Mouse (Mus musculus) gastrocnemius, postnatal 36 days (tissue): ENCODE results near the gene Ankrd63. TPM values are rescaled to one million over a fixed set of nuclear protein-coding genes. Genes with fewer than 3 reads are reported as not detected.

ENCODE experiments used
- DNase-seq, 2 experiments: peaks; one replicate each; pipeline ENCODE4 v3.0.0; 2022
- intact Hi-C: fragments of 180-260 bp; cut with DNase I; formaldehyde crosslinking; loops from one replicate; pipeline ENCODE4 v1.15.1; 2025
- long read RNA-seq, 2 experiments: library from polyadenylated mRNA; stranded (forward); transcript quantifications; one replicate each; pipeline ENCODE4 v2.0.0; 2021
- total RNA-seq, 2 experiments: library from RNA; stranded (reverse); gene quantifications; 2 replicates each; pipeline ENCODE4 v1.2.3; 2021

Gene Ankrd63
- total RNA-seq = not detected
- long read RNA-seq, experiment 1 = 0 reads
- long read RNA-seq, experiment 2 = 0 reads

DNA sequence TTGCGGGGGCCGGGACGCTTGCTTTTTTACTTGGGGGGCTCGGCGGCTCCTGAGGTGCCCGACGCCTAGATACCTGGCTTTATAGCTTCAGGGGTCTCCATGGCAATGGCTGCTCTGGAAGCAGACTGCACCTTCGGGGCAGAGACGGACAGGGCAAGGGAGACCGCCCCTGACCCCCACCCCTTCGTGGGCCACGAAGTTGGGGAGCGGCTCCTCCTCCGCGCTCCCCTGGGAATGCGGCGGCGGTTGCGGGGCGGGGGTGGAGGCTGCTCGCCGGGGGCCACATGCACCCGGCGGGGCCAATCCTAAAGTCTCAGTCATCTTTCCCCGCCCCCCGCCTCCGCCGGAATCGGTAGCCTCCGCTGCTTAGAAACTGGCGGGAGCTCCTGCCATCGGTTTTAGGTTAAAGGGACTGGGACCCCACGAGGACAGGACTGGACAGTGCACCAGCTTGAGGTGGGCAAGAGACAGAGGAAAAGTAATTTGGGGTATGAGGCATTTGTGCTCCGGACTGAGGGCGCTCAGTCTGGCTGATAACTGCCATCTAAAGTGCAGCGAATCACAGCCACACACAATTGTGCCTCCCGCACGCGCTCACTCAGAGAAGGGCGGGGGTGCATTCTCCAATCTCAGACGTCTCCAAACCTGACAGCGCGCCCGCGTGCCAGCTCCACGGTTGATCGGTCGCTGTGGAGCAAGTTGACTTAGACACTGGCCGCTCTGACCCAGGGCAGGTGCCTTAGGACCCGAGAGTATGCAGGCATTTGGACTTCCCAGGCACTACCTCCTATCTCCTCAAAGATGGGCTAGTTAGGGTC lies at the start of gene Ankrd63:
TSS of gene Ankrd63 (minus strand) at position 51 of the 818 bp plus-strand sequence.
- no peak for DNase-seq
- intact Hi-C loops = loop anchor here (5.0 kb wide), 1 partner anchor 73 kb away; the partner anchor contains the start of gene Disp2

DNA sequence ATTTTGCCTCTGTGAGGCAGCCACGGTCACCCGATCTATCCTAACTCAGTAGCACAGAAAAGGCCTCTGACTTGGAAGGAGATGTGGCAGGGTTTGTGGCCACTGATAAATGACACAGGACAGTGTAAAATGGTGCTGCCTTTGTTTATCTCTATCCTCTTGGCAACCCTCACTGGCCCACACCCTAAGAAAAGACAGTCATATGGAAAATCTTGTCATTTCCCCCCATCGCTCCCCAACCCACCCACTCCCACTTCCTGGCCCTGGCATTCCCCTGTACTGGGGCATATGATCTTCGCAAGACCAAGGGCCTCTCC lies 49.0 kb upstream of the Ankrd63 start:
- no peak for DNase-seq
- intact Hi-C loops = no loop called here

DNA sequence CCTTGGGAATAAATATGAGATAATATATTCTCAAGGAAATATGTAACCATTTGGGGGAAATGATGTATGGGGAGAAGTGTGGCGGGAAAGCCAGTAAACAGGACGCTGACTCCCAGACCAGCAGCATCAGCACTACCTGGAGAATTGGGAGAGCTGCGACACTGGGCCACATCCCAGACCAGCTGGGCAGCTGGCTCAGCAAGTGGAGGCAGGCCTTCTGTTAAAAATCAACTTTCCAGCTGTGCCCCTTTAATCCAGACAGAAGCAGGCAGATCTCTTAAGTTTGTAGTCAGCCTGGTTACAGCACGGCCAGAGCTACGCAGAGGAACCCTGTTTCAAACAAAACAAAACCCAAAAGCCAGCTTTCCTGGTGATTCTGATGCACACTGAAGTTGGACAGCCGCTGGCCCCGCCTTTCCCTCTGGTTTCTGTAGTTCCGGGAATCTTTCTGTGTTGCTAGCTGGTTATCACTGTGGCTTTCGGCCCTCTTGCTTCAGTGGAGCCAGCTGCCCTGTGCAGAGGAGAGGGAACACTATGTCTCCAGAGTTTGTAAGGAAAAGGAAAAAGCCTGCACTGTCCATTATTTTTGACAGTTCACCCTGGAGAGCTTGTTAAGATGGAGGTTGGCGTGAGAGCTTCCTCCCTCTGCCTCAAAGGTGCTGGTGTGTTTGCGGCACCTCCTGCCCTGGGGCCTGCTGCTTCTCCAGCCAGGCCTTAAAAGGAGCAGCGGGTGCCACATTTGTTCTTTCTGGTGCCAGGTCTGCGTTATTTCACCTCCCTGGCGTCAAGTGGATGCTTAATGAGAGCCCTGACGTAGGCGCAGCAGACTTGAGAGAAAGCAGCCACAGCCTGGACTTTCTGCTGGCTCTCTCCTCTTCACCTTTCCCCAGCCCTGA lies 48.4 kb upstream of the Ankrd63 start:
- intact Hi-C loops = no loop called here
- DNase-seq = peak in 1 of 2 experiments; percentile 13

GRCm38 (mm10) chr2:118750476-118750875 lies 46.7 kb upstream of the Ankrd63 start:
- no peak for DNase-seq
- intact Hi-C loops = no loop called here

- DNase-seq = no peak
- intact Hi-C loops = no loop called here
These were observed 45.6 kb upstream of the Ankrd63 start for GRCm38 (mm10) chr2:118749341-118749884.

- no peak for DNase-seq
These were observed 43.7 kb upstream of the Ankrd63 start for GRCm38 (mm10) chr2:118747301-118747960.

DNA sequence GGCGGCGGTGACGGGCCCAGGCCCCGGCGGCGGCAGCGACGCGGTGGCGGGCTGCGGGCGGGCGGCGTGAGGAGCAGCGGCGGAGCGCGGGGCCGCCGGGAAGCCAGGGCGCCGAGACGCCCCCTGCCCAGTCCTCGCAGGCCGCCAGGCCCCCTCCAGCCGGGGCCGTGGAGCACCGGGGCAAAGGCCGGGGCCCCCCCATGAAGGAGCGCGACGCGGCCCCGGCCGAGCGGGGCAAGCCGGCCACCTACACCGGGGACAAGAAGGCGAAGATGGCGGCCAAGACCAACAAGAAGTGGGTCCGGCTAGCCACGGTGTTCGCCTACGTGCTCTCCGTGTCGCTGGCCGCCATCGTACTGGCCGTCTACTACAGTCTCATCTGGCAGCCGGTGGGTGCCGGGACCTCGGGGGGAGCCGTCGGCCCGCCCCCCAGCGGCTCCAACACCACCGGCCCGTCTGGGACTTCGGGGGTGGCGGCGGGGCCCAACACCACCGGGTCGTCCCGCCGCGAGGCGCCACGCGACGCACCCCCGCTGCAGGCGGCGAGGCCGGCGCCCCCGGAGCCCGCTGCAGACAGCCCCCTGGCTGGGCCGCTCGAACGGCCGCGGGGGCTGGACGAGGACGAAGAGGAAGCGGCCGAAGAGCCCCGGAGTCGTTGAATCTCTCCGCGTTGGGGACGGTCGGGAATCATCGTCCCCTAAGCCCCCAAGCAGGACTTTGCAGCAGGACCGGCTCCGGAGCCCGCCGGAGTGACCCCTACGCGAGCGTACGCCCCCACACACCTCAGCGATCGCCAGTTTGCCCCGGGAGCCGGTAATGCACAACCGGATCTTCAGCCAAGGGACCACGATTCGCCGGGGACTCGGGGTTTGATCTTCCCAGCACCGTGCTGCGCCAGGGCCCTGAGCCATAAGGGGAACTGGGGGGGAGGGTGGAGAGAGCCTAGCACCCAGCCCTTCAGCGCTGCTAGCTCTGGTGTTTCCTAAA lies 42.4 kb upstream of the Ankrd63 start:
- peak in 1 of 2 experiments; percentile 36 for DNase-seq
- intact Hi-C loops = loop anchor here (2.0 kb wide), 2 partner anchors 15 to 137 kb away; no protein-coding TSS in a partner anchor

More at GRCm38 (mm10) chr2:118747301-118747960, 43.7 kb upstream of the Ankrd63 start:
- intact Hi-C loops = loop anchor here (2.0 kb wide), 1 partner anchor 13 kb away; no protein-coding TSS in a partner anchor

DNA sequence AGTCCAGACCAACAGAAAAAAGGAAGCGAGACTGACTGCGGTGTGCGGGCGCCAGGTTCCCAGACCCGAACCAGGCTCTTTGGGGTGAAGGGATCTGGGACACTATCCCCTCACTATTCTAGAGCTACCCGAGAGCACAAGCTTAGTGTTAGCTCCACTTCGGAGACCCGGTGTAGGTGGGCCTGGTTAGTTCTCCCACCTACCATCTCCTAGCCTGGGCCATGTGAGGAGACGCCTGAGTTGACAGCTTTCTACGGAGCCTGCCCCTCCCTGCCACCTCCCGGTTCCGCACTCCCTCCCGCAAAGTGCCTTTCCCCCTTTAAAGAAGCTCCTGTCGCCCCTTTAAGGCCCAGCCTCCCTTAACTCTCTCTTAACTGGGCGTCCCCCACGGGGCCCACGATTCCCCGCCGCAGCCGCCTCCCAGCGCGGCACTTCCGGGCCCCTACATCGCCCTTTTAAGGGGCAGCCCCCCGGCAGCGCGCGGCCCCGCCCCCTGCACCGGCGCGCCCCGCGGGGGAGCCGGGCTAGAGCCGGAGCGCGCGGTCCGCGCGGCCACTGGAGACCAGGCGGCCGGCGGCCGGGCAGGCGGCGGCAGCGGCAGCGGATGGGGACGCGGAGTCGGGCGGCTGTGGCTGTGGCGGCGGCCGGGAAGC lies 41.6 kb upstream of the Ankrd63 start, which contains the start of gene Inafm2:
TSS of gene Inafm2 (plus strand) at position 527 of the 653 bp plus-strand sequence.
- peak; percentile 77 to 88 for DNase-seq
- intact Hi-C loops = loop anchor here (2.0 kb wide), 1 partner anchor 137 kb away; no protein-coding TSS in a partner anchor

DNA sequence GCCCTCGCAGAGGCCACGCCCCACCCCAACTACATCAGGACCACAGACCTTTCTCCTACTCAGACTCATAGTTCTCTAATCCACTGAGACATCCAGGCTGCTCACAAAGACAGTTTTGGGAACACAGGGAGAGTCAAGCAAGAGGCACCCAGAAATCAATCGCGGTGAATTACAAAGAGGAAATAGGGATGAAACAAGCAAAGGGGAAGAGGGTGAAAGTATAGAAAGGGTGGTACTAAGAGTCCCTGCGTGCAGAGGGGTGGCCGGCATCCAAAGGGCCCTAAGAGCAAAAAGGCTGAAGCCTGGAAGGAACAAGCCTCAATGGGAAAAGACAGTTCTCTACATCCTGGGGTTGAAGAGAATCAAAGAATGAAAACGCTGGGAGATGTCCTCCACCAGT lies 40.9 kb upstream of the Ankrd63 start:
- DNase-seq = no peak
- intact Hi-C loops = loop anchor here (2.0 kb wide), 1 partner anchor 138 kb away; no protein-coding TSS in a partner anchor

DNA sequence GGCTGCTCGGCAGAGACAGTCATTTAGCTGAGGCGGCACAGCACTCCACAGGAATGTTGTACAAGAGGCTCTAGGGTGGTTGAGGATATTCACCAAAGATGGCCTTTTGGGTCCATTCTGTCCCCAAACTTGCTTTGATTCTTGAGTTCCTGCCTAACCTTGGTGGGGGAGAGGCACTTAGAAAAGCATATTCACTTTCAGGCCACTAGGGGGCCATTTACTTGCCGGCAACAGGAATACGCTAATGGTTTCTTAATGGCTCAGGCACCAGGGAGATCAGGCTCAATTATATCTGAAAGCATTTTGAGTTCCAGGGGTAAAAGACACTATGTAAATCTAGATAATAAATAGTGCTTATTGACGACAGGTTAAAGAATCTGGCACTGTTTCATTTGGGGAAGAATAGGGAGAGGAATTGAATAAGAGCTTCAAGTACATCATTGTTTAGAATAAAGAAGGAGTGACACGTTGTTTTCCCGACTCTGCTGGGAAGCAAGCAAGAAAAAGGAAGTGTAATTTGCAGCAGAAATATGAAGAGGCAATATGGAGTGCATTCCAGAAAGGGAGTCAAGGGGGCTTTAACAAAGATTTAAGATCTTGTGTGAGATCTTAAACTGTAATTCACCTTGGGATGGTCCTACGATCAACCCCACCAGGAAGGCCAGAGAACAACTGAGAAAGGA lies 39.6 kb upstream of the Ankrd63 start:
- intact Hi-C loops = no loop called here

DNA sequence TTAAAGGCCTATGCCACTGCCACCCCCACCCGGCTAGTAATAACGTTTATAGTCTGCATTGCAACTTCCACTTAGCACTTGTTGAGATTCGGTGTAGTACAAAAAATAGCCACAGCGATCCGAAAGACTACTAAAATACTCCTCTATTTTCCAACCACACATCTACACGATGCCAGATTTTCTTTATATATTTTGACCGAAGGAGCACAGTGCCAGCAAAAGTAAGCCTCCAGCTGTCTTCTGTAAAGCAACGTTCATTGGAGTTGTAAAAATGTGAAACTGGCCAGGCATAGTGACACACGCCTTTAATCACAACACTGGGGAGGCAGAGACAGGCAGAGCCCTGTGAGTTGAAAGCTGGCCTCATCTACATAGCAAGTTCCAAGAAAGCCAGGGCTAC lies 37.4 kb upstream of the Ankrd63 start:
- intact Hi-C loops = no loop called here
- no peak for DNase-seq

More for the DNA sequence above, 39.6 kb upstream of the Ankrd63 start:
- peak in 1 of 2 experiments; percentile 9 for DNase-seq

- intact Hi-C loops = no loop called here
- no peak for DNase-seq
These were observed 36.6 kb upstream of the Ankrd63 start for GRCm38 (mm10) chr2:118740341-118740740.

DNA sequence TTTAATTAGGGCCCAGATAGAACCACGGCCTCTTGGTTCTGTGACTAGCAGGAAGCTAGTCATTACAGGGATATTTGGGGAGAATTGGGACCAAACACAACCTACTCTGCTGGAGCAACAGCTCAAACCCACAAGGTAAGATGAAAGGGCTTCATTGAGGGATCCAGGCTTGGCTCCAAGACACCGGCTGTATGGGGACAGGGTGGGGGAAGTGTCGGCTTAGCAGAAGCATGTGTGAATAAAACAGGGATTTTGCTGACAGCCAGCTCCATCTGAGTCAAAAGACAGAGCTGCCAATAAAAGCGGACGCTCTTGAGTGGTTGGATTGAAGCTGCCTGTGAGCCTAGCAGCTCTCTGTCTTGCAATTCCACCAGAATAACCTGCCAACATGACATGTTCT lies 29.6 kb upstream of the Ankrd63 start:
- intact Hi-C loops = no loop called here
- DNase-seq = no peak

DNA sequence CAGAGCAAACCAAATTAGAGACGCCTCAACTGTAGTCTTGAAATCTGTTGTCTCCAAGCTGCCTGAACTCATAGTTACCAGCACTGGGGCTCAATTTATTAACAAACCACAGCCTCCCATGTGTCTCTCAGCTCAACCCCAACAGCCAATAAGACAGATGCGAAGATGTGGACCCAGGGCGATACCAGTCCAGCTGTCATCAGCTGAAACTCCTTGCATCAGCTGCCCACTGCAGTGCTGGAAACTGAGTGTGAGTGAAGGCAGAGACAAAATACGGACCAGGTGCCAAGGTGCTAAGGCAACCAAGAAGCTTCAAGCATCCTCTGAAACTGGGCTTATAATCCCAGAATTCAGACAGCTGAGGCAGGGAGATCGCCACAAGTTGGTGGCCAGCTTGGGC lies 28.2 kb upstream of the Ankrd63 start:
- DNase-seq = no peak
- intact Hi-C loops = loop anchor here (2.0 kb wide), 1 partner anchor 93 kb away; no protein-coding TSS in a partner anchor

DNA sequence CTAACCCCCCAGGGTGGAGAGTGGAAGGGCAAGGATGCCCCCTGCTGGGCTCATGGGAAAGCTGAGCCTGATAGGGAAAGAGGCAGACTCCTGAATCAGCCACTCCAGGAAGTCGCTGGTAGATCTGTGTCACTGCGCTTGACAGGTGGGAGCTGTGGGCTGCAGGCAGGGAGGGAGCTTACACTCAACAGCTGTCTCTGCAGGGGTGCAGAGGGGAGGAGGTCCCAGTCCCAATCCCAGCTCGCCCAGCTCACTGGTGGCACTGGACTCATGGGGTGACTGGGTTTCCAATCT lies 26.8 kb upstream of the Ankrd63 start:
- DNase-seq = peak; percentile 57 to 66

DNA sequence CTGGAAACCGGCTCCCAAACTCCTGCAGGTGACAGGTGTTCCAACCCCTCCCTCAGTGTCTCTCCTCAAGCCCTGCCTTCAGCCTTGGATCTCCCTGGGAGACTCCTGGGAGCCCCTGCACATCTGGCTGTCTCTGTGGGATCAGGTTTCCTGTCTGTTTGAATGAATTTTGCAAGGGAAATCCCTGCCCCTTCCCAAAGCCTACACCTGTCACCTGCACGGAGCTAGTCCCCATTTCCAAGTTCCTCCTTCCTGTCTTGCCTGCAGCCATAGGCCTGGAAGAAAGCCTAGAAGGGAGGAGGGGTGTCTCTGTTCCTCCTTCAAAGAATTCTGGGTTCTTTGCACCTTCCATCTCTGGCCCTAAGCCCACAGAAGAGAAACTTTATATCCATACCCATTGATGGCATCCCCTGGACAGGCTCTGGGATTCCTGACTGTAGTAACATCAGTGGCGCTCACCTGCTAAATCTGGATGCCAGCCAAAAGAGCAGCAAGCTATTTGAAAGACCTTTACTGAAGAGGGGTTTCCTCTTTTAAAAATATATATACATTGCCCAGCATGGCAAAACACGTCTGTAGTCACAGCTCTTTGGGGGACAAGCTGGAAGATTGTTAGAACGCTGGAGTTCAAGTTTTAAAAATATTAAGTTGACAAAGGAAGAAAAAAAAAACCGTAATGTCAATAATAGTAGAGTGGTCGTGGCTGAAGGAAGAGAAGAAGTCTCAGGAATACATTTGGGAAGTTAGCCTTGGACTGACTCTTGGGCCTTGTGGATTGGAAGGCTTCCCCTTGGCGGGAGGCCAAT lies 26.3 kb upstream of the Ankrd63 start:
- intact Hi-C loops = loop anchor here (1.0 to 2.0 kb wide), 2 partner anchors 30 to 91 kb away; no protein-coding TSS in a partner anchor
- DNase-seq = no peak

More for the DNA sequence above, 26.8 kb upstream of the Ankrd63 start:
- intact Hi-C loops = loop anchor here (1.0 to 2.0 kb wide), 2 partner anchors 30 to 92 kb away; no protein-coding TSS in a partner anchor

DNA sequence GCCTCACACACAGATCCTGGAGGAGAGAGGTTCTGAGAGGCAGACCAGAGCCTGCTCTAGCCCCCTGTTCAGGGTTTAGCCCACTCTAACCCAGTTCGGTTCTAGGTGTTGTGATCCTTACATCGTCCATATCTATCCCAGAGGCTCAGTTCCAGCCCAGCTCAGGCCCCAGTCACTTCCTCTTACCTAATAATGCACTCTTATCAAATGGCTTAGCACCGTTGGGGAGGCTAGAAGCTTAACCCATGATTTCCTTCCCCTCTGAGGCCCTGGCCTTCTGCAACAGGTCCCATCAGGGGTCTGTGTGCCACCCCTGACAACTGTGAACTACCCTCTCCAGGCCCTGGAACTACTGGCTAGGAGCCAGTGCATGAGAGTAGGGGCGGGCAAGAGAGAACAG lies 25.4 kb upstream of the Ankrd63 start:
- intact Hi-C loops = no loop called here

More for the DNA sequence above, 25.4 kb upstream of the Ankrd63 start:
- no peak for DNase-seq
